Mouse (Mus musculus): ENCODE measurements around the gene Gab2. TPM values are rescaled to one million over a fixed set of nuclear protein-coding genes. Genes with fewer than 3 reads are reported as not detected.

Gene Gab2
- polyA plus RNA-seq, 1 experiment: 25.8 TPM

DNA sequence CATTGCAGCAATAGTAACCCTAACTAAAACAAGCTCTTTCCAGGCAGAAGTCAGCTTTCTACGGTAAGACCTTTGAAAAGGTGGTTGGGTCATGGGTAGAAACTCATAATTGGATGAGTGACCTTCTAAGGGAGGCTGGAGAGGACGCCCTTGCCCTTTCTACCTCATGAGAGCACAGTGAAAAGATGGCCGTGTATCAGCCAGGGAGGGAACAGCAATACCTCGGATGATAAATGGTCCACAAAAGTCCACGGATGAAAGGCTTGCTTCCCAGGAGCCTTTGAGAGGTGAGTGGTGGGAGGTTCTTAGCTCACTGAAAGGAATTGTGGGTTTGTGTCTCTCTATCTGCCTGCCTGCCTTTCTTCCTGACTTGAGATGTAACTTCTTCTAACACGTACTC lies 272.0 kb downstream of the Gab2 start:
- WGBS: 92% methylated on average over 6 of the region's 6 CpGs
- DNase-seq: no peak
- Histone ChIP-seq H3K4me3 (replicated peaks; ENCODE audit: extremely low read depth, low read depth, low read length) (no peak overlapping the region), H3K4me1 (ENCODE audit: control insufficient read depth, insufficient read depth, low read length) (peaks cover 22% of the 10 kb centered on the region)
- TF ChIP-seq POLR2A (IDR thresholded peaks at IDR 0.05; ENCODE audit: borderline replicate concordance, extremely low read depth, low read depth, low read length): no peak
- no peak for TF ChIP-seq CTCF (IDR thresholded peaks at IDR 0.05; ENCODE audit: insufficient read depth, low read length)

DNA sequence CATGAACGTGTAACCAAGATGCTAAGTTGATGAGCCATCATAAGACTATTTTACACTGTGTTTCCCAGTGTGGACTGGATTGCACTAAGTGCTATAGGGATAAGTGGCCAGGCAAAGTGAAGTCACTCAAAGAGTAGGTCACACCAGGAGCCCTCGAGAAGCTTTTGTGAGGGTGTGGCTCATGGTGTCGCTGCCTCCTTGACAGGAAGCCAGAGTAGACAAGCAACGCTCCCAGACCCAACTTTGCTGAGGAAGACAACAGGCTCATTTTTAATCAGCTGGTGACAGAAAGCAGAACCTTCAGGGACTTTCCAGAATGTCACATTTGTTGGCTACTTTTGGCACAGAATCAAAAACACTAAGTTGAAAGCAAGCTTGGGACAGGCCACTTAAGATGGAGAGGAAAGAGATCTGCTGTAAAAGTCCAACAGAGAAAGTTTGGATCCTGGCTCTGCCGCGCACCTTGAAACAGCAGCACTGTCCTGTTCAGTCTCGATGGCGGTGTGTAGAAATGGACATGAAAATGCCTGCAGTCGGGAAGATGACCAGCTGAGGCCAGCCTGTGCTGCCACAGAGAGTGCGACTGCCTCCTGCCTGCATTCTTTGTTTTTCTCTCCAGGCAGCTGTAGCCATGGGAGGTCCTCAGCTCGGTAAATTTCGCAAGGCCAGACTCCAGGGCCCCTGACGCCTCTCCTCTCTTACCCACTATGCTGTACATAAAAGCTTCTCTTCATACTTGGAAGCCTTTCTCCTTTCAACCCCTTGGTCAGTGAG lies 273.9 kb downstream of the Gab2 start:
- H3K4me3 ChIP-seq (replicated peaks; ENCODE audit: extremely low read depth, low read depth, low read length): no peak overlapping the region
- H3K4me1 ChIP-seq (ENCODE audit: control insufficient read depth, insufficient read depth, low read length): peaks cover 22% of the 10 kb centered on the region
- peak; percentile 59 for DNase-seq
- WGBS: 28% methylated on average over 13 of the region's 13 CpGs
- peak; percentile 40; the same call in 1 of the 2 replicates for TF ChIP-seq POLR2A (IDR thresholded peaks at IDR 0.05; ENCODE audit: borderline replicate concordance, extremely low read depth, low read depth, low read length)
- no peak for TF ChIP-seq CTCF (IDR thresholded peaks at IDR 0.05; ENCODE audit: insufficient read depth, low read length)

DNA sequence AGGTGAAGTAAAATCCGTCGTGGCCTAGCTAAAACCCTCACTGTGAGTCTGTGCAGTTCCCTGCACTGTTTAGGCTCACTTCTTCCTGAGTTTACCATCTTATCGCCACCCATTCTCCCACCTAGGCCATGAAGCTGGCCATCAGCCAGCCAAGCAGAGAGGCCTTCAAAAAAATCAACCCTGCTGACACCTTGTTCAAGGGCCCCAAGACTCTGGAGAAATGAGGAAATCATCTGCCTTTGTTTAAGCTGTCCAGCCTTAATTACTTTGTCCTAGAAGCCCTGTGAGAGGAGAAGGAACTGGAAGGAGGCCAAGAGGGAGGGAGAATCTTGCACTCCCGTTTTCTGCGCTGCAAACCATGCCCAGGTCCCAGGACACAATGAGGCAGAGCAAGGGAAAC lies 274.9 kb downstream of the Gab2 start:
- TF ChIP-seq POLR2A (IDR thresholded peaks at IDR 0.05; ENCODE audit: borderline replicate concordance, extremely low read depth, low read depth, low read length): no peak
- no peak for TF ChIP-seq CTCF (IDR thresholded peaks at IDR 0.05; ENCODE audit: insufficient read depth, low read length)

DNA sequence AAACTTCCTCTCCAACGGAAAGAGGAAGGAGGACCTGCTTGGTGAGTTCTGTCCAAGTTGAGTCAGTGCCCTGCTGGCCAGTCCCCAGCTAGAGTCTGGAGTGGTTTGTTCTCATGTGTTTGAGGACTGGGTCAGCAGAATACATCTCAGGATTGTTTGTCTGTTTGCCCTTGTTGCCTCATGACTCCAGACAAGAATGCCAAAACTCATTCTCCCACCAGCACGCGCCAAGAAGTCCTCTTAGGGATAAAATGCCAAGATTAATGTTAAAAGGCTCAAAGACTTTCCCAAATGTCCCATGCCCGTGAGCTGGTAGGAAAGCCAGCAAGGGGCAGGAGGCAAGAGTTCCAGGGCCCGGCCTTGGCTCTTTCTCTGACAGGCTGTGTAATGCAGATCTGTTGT lies 275.5 kb downstream of the Gab2 start:
- Histone ChIP-seq H3K4me3 (replicated peaks; ENCODE audit: extremely low read depth, low read depth, low read length) (no peak overlapping the region), H3K4me1 (ENCODE audit: control insufficient read depth, insufficient read depth, low read length) (peaks cover 22% of the 10 kb centered on the region)
- WGBS: 36% methylated on average over 5 of the region's 5 CpGs
- DNase-seq: peak; percentile 63
- peak; percentile 9; the same call in 1 of the 2 replicates for TF ChIP-seq POLR2A (IDR thresholded peaks at IDR 0.05; ENCODE audit: borderline replicate concordance, extremely low read depth, low read depth, low read length)
- no peak for TF ChIP-seq CTCF (IDR thresholded peaks at IDR 0.05; ENCODE audit: insufficient read depth, low read length)

More for the DNA sequence above, 274.9 kb downstream of the Gab2 start:
- H3K4me3 ChIP-seq (replicated peaks; ENCODE audit: extremely low read depth, low read depth, low read length): no peak overlapping the region
- DNase-seq: no peak
- 30% methylated on average over 5 of the region's 5 CpGs for WGBS
- peaks cover 22% of the 10 kb centered on the region for H3K4me1 ChIP-seq (ENCODE audit: control insufficient read depth, insufficient read depth, low read length)

DNA sequence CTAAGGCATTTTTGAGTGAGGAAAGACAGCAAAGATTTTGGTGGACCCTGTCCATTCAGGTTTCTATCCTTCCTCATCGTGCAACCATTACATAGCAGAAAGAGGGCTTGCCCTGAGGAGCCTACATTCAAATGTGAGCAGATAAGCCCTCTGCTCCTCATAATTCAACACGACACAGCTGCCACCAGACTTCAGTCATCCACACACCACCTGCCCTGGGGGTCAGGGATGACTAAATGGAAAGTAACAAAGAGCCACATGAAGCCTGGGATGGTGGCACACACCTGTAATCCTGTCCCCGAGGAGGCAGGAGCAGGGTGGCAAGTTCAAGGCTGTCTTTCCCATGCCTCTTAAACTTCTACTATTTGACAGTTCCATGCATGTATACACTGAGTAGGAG lies 276.5 kb downstream of the Gab2 start:
- TF ChIP-seq POLR2A (IDR thresholded peaks at IDR 0.05; ENCODE audit: borderline replicate concordance, extremely low read depth, low read depth, low read length) (no peak), CTCF (IDR thresholded peaks at IDR 0.05; ENCODE audit: insufficient read depth, low read length) (no peak)
- no peak for DNase-seq
- Histone ChIP-seq H3K4me1 (ENCODE audit: control insufficient read depth, insufficient read depth, low read length) (peaks cover 22% of the 10 kb centered on the region), H3K4me3 (replicated peaks; ENCODE audit: extremely low read depth, low read depth, low read length) (no peak overlapping the region)
- 67% methylated on average over 3 of the region's 3 CpGs for WGBS

DNA sequence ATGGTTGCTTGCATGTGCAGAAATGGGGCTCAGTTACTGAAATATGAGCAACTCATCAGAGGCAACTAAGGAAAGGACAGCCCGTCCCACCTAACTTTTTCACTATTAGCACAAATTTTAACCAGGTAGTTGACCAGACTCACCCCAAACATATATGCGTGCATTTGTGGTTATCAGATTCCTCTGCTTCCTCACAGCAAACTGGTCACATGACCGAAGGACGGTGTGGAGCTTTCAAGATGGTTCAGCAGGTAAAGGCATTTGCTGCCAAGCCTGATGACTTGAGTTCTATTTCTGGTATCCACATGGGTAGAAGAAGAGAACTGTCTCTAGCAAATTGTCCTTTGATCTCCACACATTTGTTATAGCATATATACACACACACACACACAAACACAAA lies 277.0 kb downstream of the Gab2 start:
- Histone ChIP-seq H3K4me1 (ENCODE audit: control insufficient read depth, insufficient read depth, low read length) (peaks cover 22% of the 10 kb centered on the region), H3K4me3 (replicated peaks; ENCODE audit: extremely low read depth, low read depth, low read length) (no peak overlapping the region)
- DNase-seq: no peak
- TF ChIP-seq POLR2A (IDR thresholded peaks at IDR 0.05; ENCODE audit: borderline replicate concordance, extremely low read depth, low read depth, low read length) (no peak), CTCF (IDR thresholded peaks at IDR 0.05; ENCODE audit: insufficient read depth, low read length) (no peak)
- 81% methylated on average over 4 of the region's 4 CpGs for WGBS

Other genes starting within 250 kb of the Gab2 start
- gene Nars2, start 130.1 kb upstream of the Gab2 start, polyA plus RNA-seq (2012; rRNA removed): 1.5 and 2.2 TPM in 2 replicates